Mouse (Mus musculus): ENCODE data around the gene Tceal7. TPM values are rescaled to one million over a fixed set of nuclear protein-coding genes. Genes with fewer than 3 reads are reported as not detected.

The Tceal7 gene
- not detected for polyA plus RNA-seq (2017; shearing (Covaris generic))

DNA sequence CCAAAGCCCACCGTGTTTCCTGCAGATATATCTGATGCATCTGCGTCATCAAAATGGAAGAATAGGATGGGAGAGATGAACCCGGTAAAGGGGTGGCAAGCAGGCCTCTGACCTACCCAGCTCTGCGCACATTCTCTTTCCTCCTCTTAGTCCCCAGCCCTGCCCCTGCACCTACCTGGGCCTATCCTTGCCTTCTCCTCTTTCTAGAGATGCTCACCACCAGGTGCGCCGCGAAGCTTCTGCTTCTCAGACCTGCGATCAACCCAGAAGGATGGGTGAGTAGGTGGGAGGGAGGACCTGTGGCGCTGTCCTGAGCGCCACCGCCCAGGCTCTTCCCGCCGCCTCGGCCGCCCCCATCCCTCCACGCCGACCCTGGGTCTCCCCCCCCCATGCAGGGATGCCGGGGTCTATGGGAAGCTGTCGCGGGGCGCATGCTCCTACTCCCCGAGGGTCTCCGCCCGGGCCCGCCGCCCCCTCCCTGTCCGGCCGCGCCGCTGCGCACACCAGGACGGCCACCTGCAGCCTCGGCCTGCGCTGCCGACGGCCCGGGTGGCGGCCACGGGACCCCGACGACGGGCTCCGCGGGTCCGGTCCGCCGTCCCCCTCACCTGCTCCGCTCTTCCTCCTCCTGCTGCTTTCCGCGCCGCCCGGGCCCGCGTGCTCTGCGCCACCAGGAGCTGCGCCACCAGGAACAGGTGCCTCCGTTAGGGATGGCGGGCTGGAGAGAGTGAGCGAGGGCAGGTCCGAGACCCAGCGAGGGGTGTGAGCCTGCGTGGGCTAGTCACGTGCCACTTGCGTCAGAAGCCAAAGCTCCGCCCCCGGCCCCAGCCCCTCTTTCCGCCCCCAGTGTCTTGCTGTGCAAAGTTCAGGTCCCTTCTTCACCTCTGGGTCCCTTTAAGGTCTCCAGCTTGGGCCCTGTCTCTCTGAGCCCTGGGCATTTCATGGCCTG, at the start of gene Tceal7, which contains the start of gene Bex1:
Gene Tceal7 (plus strand): TSS at position 51 of the 949 bp plus-strand sequence.
Gene Bex1 (minus strand): TSS at position 785 of the 949 bp plus-strand sequence.

DNA sequence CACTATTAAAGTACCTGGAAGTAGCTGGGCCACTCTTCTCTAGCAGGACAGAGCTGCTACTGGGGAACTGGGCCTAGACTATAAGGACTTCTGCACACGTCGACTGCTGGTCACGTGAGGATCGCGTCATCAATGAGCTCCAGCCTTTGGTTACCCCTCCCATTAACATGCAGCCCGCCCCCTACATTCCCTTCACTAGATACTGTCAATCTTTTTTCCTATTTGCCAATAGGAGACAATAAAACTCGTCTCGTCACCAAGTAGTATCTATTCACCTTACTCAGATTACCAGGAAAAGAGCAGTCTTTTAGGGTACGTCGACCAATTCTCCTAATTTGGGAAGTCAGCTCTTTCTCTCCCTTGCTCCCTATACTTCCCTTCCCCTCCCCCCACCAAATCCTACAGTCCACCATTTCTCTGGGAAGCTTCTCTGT, 42.4 kb upstream of the Tceal7 start, which contains the start of gene Tceal8:
Gene Tceal8 (minus strand): TSS at position 225 of the 434 bp plus-strand sequence.

DNA sequence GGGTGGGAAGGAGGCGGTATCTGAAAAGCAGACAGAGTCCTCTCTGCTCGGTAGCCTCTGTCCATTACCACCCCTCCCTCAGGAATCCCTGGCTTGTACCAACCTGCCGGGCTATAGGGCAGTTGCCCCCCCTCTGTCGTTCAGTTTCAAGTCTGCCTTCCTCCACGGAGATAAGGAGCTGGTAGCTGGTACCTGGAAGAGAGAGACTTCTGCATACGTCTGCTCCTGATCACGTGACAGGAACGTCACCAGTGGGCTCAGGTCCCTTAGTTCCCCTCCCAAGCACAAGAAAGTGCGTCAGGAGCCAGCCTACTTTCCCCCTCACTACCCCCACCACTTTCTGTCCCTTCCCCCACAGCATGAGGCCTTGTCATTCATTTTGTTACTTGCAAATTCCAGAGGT, 10.9 kb upstream of the Tceal7 start, which contains the start of gene Tceal5:
Gene Tceal5 (minus strand): TSS at position 213 of the 403 bp plus-strand sequence.

DNA sequence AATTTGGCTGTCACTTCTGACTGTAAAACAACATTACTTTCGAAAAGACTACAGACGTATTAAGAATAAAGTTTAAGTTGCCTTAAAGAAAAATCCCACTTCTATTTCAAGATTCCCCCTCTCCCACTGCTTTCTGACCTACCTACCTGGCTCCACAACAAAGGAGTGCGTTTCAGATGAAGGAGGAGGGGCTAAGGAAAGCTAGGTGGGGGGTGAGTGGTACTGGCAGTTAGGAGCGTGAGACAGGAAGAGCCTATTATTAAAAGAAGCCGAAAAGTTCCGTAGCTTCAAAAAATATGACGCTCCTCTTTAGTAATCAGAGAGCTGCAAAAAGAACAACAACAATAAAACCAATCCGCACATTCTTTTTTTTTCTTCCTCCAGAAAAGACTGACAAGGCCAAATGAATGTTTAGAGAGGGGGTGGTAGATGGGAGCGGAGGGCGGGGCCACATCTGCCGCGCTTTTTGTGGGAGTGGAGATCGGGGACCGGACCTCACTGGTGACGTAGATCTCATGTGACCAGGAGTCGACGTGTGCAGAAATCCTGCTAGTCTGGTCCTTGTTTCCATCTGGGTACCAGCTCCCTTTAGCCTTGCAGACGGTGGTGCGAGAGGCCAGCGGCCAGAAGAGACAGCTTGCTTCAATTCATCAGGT, 30.1 kb downstream of the Tceal7 start, which contains the start of gene Tceal9:
Gene Tceal9 (plus strand): TSS at position 506 of the 656 bp plus-strand sequence.

DNA sequence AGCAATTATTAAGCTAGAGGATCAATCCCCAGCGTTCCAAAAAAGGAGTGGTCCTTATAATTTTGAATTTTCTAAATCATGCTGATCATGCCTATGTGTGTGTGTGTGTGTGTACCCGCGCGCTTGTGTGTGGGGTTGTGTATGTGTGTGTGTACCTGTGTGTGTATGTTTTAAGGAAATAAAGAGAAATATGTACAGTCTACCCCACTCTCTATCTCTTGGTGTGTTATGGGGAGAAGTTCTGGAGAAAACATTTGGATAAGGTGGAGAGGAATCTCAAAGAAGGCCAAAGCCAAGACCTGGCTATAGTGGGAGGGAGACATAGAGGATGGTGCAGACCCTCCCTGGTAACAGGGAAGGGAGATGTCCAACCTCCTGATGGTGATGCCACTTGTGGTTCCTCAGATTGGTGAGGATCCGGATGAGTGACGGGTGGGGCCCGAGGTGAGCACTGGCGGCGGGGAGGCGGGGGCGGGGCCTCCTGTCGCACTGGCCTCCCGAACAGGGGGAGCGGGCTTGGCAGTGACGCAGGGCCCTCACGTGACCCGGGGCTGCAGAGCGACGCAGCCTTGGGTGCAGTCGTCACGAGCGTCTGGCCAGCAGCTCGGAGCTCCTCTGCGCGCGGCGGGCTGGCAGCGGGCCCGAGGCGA, 55.3 kb downstream of the Tceal7 start, which contains the start of gene Bex3:
Gene Bex3 (plus strand): TSS at position 511 of the 650 bp plus-strand sequence.

Other genes with a start within 250 kb of the Tceal7 start
- gene Arxes2, start 221.0 kb upstream of the Tceal7 start, polyA plus RNA-seq (2017; shearing (Covaris generic)), result 1.8 TPM
- gene Arxes1, start 181.4 kb upstream of the Tceal7 start, polyA plus RNA-seq (2017; shearing (Covaris generic)), result not detected
- 0.41 TPM for gene Bex2, start 146.5 kb upstream of the Tceal7 start, polyA plus RNA-seq (2017; shearing (Covaris generic))
- gene Nxf3, start 129.5 kb upstream of the Tceal7 start, polyA plus RNA-seq (2017; shearing (Covaris generic)), result not detected
- not detected for gene Bex4, start 75.8 kb upstream of the Tceal7 start, polyA plus RNA-seq (2017; shearing (Covaris generic))
- not detected for gene Tceal8, start 42.4 kb upstream of the Tceal7 start, polyA plus RNA-seq (2017; shearing (Covaris generic))
- not detected for gene Tceal5, start 10.9 kb upstream of the Tceal7 start, polyA plus RNA-seq (2017; shearing (Covaris generic))
- not detected for gene Bex1, start 734 bp downstream of the Tceal7 start, polyA plus RNA-seq (2017; shearing (Covaris generic))
- 42.0 TPM for gene Tceal9, start 30.3 kb downstream of the Tceal7 start, polyA plus RNA-seq (2017; shearing (Covaris generic))
- gene Bex3, start 55.5 kb downstream of the Tceal7 start, polyA plus RNA-seq (2017; shearing (Covaris generic)), result 155 TPM